Mouse (Mus musculus): ENCODE data around the gene Gm136. TPM values are rescaled to one million over a fixed set of nuclear protein-coding genes. Genes with fewer than 3 reads are reported as not detected.

Gene Gm136
- total and polyA plus RNA-seq, 3 experiments: not detected

GRCm38 (mm10) chr4:34777677-34778527 lies 21.8 kb upstream of the Gm136 start, which contains the start of gene Smim8:
Gene Smim8, minus strand, starts transcription at chr4:34778423.
- H3K4me2 ChIP-seq (ENCODE audit: insufficient read depth, low read depth, poor library complexity, severe bottlenecking): peak within 1 kb of the TSS; percentile 73
- peaks cover 4 to 27% of the 10 kb centered on the region in 2 experiments; a peak in 3 of 4 replicates for H3K4me1 ChIP-seq (ENCODE audit: control insufficient read depth in 1 of 2, insufficient read depth in 2 of 2)
- H3K27me3 ChIP-seq (replicated peaks): no peaks in the 10 kb centered on the region
- no peaks in the 10 kb centered on the region for H3K9me3 ChIP-seq (replicated peaks; ENCODE audit: low read length)
- H3K4me3 ChIP-seq (replicated peaks in 1 of 3; ENCODE audit: low read depth in 2 of 3, low read length in 2 of 3, poor library complexity in 1 of 3): peak within 1 kb of the TSS; percentile 69 to 89 (median 74)
- peak; percentile 88 for DNase-seq (ENCODE audit: extremely low read depth)
- dilution Hi-C loops (cut with MboI; ENCODE audit: extremely low pct_ligation_motif_present, extremely low pct_unique_long_range_greater_than_20kb, low sequenced_read_pairs): no loop called here
- no peaks in the 10 kb centered on the region for H3K36me3 ChIP-seq (replicated peaks in 1 of 2; ENCODE audit: control insufficient read depth in 1 of 2, insufficient read depth in 1 of 2, low read length in 1 of 2)
- H3K27ac ChIP-seq (ENCODE audit: insufficient read depth, low read depth): no peak within 1 kb of the TSS
- H3K9ac ChIP-seq (ENCODE audit: insufficient read depth, low read depth): peak within 1 kb of the TSS; percentile 86
- peaks cover 5% of the 10 kb centered on the region; the same call in 1 of the 2 replicates for H3K79me2 ChIP-seq (replicated peaks; ENCODE audit: control insufficient read depth, extremely low read depth, insufficient read depth, poor library complexity, severe bottlenecking)
- in situ Hi-C loops (cut with MboI; ENCODE audit: low pct_ligation_motif_present, low pct_unique_long_range_greater_than_20kb, low sequenced_read_pairs): no loop called here
- TF ChIP-seq MAFK (IDR thresholded peaks at IDR 0.05; ENCODE audit: insufficient replicate concordance, low read length) (no peak), HCFC1 (IDR thresholded peaks at IDR 0.05; ENCODE audit: low read depth, low read length) (peak; percentile 89), MEF2A (IDR thresholded peaks at IDR 0.05; ENCODE audit: borderline replicate concordance, low read depth, low read length) (peak; percentile 82), ZKSCAN1 (IDR thresholded peaks at IDR 0.05; ENCODE audit: borderline replicate concordance, low read depth, low read length) (no peak), PAX5 (IDR thresholded peaks at IDR 0.05; ENCODE audit: low read length) (no peak), GABPA (IDR thresholded peaks at IDR 0.05; ENCODE audit: insufficient replicate concordance, low read depth, low read length) (peak; percentile 52), MAZ (IDR thresholded peaks at IDR 0.05; ENCODE audit: low read depth, low read length) (no peak), JUN (IDR thresholded peaks at IDR 0.05; ENCODE audit: insufficient read depth, low read depth, low read length) (no peak), USF2 (conservative IDR thresholded peaks at IDR 0.05; ENCODE audit: low read depth, low read length) (no peak), TBP (conservative IDR thresholded peaks at IDR 0.05; ENCODE audit: low read depth, low read length) (0 out of 2 replicates have a peak, but pooled peaks have one; percentile 51), MXI1 (IDR thresholded peaks at IDR 0.05; ENCODE audit: low read depth, low read length) (no peak), POLR2A (IDR thresholded peaks at IDR 0.05; ENCODE audit: low read depth, low read length) (peak; percentile 96), SMC3 (IDR thresholded peaks at IDR 0.05; ENCODE audit: low read depth, low read length) (no peak; the same call in 1 of the 2 replicates), E2F4 (IDR thresholded peaks at IDR 0.05; ENCODE audit: insufficient replicate concordance, low read depth, low read length) (peak; percentile 77; the same call in 1 of the 2 replicates), USF1 (IDR thresholded peaks at IDR 0.05; ENCODE audit: low read depth, low read length) (no peak), CTCF (conservative IDR thresholded peaks at IDR 0.05 in 1 of 2, IDR thresholded peaks at IDR 0.05 in 1 of 2; ENCODE audit: low read depth in 2 of 2, low read length in 2 of 2) (peak; percentile 19 to 85; a peak in 2 of 4 replicates), ZNF384 (IDR thresholded peaks at IDR 0.05; ENCODE audit: low read depth, low read length) (no peak), BHLHE40 (IDR thresholded peaks at IDR 0.05; ENCODE audit: low read depth, low read length) (peak; percentile 79), MYC (IDR thresholded peaks at IDR 0.05; ENCODE audit: low read depth, low read length) (no peak), MAX (IDR thresholded peaks at IDR 0.05; ENCODE audit: low read length) (peak; percentile 75), RCOR1 (conservative IDR thresholded peaks at IDR 0.05; ENCODE audit: low read depth, low read length) (peak; percentile 50; the same call in 1 of the 2 replicates), UBTF (IDR thresholded peaks at IDR 0.05; ENCODE audit: low read depth, low read length) (0 out of 2 replicates have a peak, but pooled peaks have one; percentile 62), JUND (conservative IDR thresholded peaks at IDR 0.05; ENCODE audit: low read depth, low read length) (no peak), ELF1 (IDR thresholded peaks at IDR 0.05; ENCODE audit: low read depth, low read length) (peak; percentile 92), NRF1 (IDR thresholded peaks at IDR 0.05; ENCODE audit: low read depth, low read length) (peak; percentile 60), TCF12 (IDR thresholded peaks at IDR 0.05; ENCODE audit: low read depth, low read length) (peak; percentile 94), NELFE (IDR thresholded peaks at IDR 0.05; ENCODE audit: low read depth, low read length) (peak; percentile 93), IRF4 (IDR thresholded peaks at IDR 0.05; ENCODE audit: low read depth, low read length) (peak; percentile 78), KAT2A (IDR thresholded peaks at IDR 0.05; ENCODE audit: insufficient replicate concordance, low read length) (peak; percentile 81; the same call in 1 of the 2 replicates), RAD21 (IDR thresholded peaks at IDR 0.05; ENCODE audit: low read depth, low read length) (peak; percentile 7; the same call in 1 of the 2 replicates), CHD2 (IDR thresholded peaks at IDR 0.05; ENCODE audit: low read length) (0 out of 2 replicates have a peak, but pooled peaks have one; percentile 44), SIN3A (IDR thresholded peaks at IDR 0.05; ENCODE audit: low read length) (peak; percentile 88), ZC3H11A (IDR thresholded peaks at IDR 0.05; ENCODE audit: low read depth, low read length) (no peak), EP300 (IDR thresholded peaks at IDR 0.05; ENCODE audit: low read length) (no peak), ZMIZ1 (IDR thresholded peaks at IDR 0.05; ENCODE audit: low read depth, low read length) (peak; percentile 94), POLR2AphosphoS2 (IDR thresholded peaks at IDR 0.05; ENCODE audit: low read depth, low read length) (peak; percentile 77; the same call in 1 of the 2 replicates), CHD1 (IDR thresholded peaks at IDR 0.05; ENCODE audit: low read depth, low read length) (peak; percentile 66; the same call in 1 of the 2 replicates), ETS1 (conservative IDR thresholded peaks at IDR 0.05; ENCODE audit: low read depth, low read length) (peak; percentile 41)

Measured in CH12.LX (cell line).